Mouse (Mus musculus) limb, embryonic 14.5 days (tissue): ENCODE results near the gene Cct8. TPM values are rescaled to one million over a fixed set of nuclear protein-coding genes. Genes with fewer than 3 reads are reported as not detected.

ENCODE experiments used
- ATAC-seq: fragments of 200-750 bp; cut with Nextera tagmentation; 2 replicates; pipeline ENCODE4 v1.8.0; 2017; ENCODE audit warnings: low read depth, moderate number of reproducible peaks, moderate TSS enrichment; ENCODE audit not compliant: low FRiP score
- DNase-seq: peaks from one replicate; pipeline ENCODE4 v3.0.0-alpha.2; 2015; ENCODE audit warnings: low spot score
- H3K27ac ChIP-seq: fragments of 300-500 bp; sonication (generic); replicated peaks from 2 replicates; pipeline ENCODE4 v1.5.1; 2014; ENCODE audit warnings: low read depth, mild to moderate bottlenecking, low read length, moderate library complexity, mixed read lengths
- H3K27me3 ChIP-seq: fragments of 300-500 bp; sonication (generic); 2 replicates; pipeline ENCODE4 v1.6.1; 2014; ENCODE audit warnings: low read length, mixed read lengths; ENCODE audit not compliant: control insufficient read depth, insufficient read depth
- H3K36me3 ChIP-seq: fragments of 300-500 bp; sonication (generic); 2 replicates; pipeline ENCODE4 v1.6.1; 2014; ENCODE audit warnings: mild to moderate bottlenecking, low read length, moderate library complexity, mixed read lengths; ENCODE audit not compliant: control insufficient read depth, insufficient read depth
- H3K4me1 ChIP-seq: fragments of 300-500 bp; sonication (generic); 2 replicates; pipeline ENCODE4 v1.6.1; 2014; ENCODE audit warnings: antibody characterized with exemption, low read length, mixed read lengths; ENCODE audit not compliant: control insufficient read depth, insufficient read depth
- H3K4me2 ChIP-seq: fragments of 300-500 bp; sonication (generic); replicated peaks from 2 replicates; pipeline ENCODE4 v1.6.1; 2014; ENCODE audit warnings: low read depth, mild to moderate bottlenecking, low read length, moderate library complexity; ENCODE audit not compliant: severe bottlenecking
- H3K4me3 ChIP-seq: fragments of 300-500 bp; sonication (generic); replicated peaks from 2 replicates; pipeline ENCODE4 v1.5.1; 2014; ENCODE audit warnings: low read length
- H3K9ac ChIP-seq: fragments of 300-500 bp; sonication (generic); 2 replicates; pipeline ENCODE4 v1.6.1; 2014; ENCODE audit warnings: mild to moderate bottlenecking, low read depth, low read length, moderate library complexity; ENCODE audit not compliant: severe bottlenecking
- H3K9me3 ChIP-seq: fragments of 300-500 bp; sonication (generic); 2 replicates; pipeline ENCODE4 v1.6.1; 2016; ENCODE audit warnings: low read length; ENCODE audit not compliant: control insufficient read depth
- POLR2A ChIP-seq: fragments of 200-500 bp; IDR thresholded peaks from 2 replicates; pipeline ENCODE4 v1.8.0; 2012; ENCODE audit warnings: inconsistent platforms, mild to moderate bottlenecking, moderate library complexity, borderline replicate concordance; ENCODE audit not compliant: insufficient read depth, insufficient read length; ENCODE audit errors: extremely low read depth
- WGBS: fragments of 180-500 bp; shearing (Covaris S2); extraction: QIAGEN DNeasy Blood & Tissue Kit; methylation state at CpG from one replicate; pipeline ENCODE4 v1.1.7; 2014; 5-methylcytosine and 5-hydroxymethylcytosine counted together
- polyA plus RNA-seq, 2 experiments: library from polyadenylated mRNA; depleted of rRNA in 1 of 2; stranded (reverse) in 1 of 2; unstranded in 1 of 2; fragments of >200 nt; fragmentation: Nextera tagmentation in 1 of 2; extraction: Ambion mirVana in 1 of 2; gene quantifications; 2 replicates each; pipeline versions ENCODE4 v1.2.1 to v1.2.3; 2012 to 2014

The Cct8 gene
- polyA plus RNA-seq, 2 experiments = 190 to 392 TPM

DNA sequence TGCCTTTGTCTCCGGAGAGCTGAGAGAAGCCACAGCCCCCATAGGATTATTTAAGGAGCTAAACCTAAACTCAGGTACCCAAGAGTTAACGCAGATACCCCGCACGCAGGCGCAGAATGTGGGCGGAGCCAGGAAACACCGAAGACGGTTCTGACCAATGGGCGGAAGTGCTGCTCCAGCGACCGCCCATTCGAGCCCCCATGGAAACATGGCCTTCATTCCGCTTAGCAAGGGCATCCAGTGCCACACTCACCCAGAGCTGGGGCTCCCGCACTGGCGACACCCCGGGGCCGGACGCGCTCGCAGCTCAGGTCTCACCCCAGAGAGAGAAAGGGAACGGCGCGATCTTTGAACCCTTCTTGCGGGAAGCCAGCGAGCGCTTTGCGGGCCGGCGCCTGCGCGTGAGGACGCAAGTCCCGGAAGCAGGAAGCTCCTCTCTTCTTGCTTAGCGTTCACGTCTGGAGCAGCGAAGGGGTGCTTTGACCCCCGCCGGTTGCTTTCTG, 55.4 kb downstream of the Cct8 start, which contains the start of gene Rwdd2b:
TSS of gene Rwdd2b (minus strand) at position 390 of the 503 bp plus-strand sequence.
- Histone ChIP-seq H3K27me3 (no peaks in the 10 kb centered on the region), H3K4me2 (peak within 1 kb of the TSS; percentile 60), H3K27ac (peak within 1 kb of the TSS; percentile 81), H3K4me1 (0 out of 2 replicates have a peak, but pooled peaks cover 10% of the 10 kb centered on the region), H3K9ac (peak within 1 kb of the TSS; percentile 83), H3K4me3 (peak within 1 kb of the TSS; percentile 78), H3K9me3 (no peaks in the 10 kb centered on the region), H3K36me3 (peaks cover 5% of the 10 kb centered on the region; the same call in 1 of the 2 replicates)
- DNase-seq (peak; percentile 95), ATAC-seq (peak; percentile 97)
- no peak; the same call in 1 of the 2 replicates for TF ChIP-seq POLR2A
- under 1% methylated on average over 38 of the region's 38 CpGs for WGBS

DNA sequence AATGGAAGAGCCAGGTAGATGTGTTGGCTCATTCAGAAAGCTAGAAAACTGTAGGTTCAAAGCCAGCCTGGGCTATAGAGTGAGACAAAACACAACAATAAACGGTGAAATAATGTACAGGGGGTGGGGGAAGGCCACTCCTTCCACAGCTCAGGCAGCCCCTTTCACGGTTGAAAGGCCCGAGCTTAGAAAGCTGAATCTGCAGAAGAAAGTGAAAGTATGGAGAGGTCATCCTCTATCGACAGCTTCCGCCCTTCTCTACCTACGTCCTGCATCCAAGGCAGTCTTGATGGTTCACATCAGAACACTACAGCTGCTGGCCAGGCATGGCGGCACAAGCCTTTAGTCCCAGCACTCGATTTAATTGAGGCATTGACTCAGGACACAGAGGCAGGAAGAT, 57.0 kb downstream of the Cct8 start:
- no peaks in the 10 kb centered on the region for H3K9me3 ChIP-seq
- no peak overlapping the region for H3K4me3 ChIP-seq
- ATAC-seq = no peak
- 0 out of 2 replicates have a peak, but pooled peaks cover 10% of the 10 kb centered on the region for H3K4me1 ChIP-seq
- peaks cover 5% of the 10 kb centered on the region; the same call in 1 of the 2 replicates for H3K36me3 ChIP-seq
- H3K27me3 ChIP-seq = no peaks in the 10 kb centered on the region
- H3K4me2 ChIP-seq = no peak overlapping the region
- H3K27ac ChIP-seq = no peak overlapping the region
- 88% methylated on average over 8 of the region's 8 CpGs for WGBS
- no peak for TF ChIP-seq POLR2A
- no peak overlapping the region for H3K9ac ChIP-seq
- no peak for DNase-seq

DNA sequence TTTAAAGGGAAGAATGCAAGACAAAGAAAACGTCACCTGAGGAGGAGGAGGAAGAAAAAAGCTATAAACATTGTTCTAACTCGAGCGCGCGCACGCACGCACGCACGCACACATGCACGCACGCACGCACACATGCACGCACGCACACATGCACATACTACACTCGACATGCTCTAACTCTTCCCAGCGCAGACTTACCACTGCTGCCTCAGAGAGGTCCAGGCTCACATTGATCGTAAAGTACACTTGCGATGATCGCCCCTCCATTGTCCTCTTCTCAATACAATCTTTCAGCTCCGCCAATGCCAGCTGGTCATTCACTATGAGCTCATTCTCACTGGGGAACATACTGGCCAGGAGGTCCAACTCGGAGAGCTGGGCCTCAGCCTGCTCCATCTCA, 58.6 kb downstream of the Cct8 start:
- DNase-seq (no peak), ATAC-seq (no peak)
- no peak for TF ChIP-seq POLR2A
- Histone ChIP-seq H3K4me3 (no peak overlapping the region), H3K4me1 (0 out of 2 replicates have a peak, but pooled peaks cover 10% of the 10 kb centered on the region), H3K9me3 (no peaks in the 10 kb centered on the region), H3K4me2 (no peak overlapping the region), H3K36me3 (peaks cover 5% of the 10 kb centered on the region; the same call in 1 of the 2 replicates), H3K27ac (no peak overlapping the region), H3K9ac (no peak overlapping the region), H3K27me3 (no peaks in the 10 kb centered on the region)
- 96% methylated on average over 21 of the region's 21 CpGs for WGBS

DNA sequence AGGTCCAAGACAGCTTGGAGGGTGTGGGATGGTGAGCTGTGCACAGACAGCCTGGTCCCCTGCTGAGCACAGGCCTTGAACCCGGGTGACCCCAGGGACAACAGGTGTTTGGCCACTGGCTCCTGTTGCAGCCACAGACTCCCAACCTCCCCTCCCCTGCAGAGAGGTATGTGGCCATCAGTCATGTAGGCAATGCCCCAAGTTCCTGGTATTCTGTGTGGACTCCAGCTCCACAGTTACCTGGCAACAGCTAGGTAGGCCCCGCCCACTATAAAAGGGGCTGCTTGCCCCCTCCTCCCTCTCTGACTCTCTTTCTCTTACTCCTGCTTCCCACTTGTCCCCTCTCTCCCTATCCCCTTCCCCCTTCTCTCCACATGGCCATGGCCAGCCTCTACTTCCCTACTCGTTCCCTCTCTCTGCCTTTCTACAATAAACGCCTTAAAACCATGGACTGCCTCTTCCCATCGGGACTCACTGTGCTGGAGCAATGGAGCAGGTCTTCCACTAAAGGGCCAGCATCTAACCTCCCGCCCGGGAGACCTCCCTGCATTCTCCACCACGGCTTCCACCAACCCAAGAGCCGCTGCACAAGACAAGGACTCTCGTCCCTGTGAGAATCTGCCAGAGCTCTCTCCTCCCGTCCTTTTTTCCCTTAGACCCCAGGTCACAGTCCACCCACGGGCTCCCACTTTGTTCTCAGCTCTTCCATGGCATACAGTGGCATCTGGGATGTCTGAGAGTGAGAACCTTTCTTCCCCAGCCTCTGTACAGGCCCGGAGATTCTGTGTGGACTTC, 60.1 kb downstream of the Cct8 start:
- TF ChIP-seq POLR2A = no peak
- Histone ChIP-seq H3K36me3 (peaks cover 5% of the 10 kb centered on the region; the same call in 1 of the 2 replicates), H3K27me3 (no peaks in the 10 kb centered on the region), H3K4me1 (0 out of 2 replicates have a peak, but pooled peaks cover 3% of the 10 kb centered on the region), H3K4me2 (no peak overlapping the region), H3K9ac (no peak overlapping the region), H3K4me3 (no peak overlapping the region), H3K27ac (no peak overlapping the region), H3K9me3 (no peaks in the 10 kb centered on the region)
- ATAC-seq = no peak
- 81% methylated on average over 13 of the region's 13 CpGs for WGBS
- DNase-seq = no peak

- no peaks in the 10 kb centered on the region for H3K9me3 ChIP-seq
- no peak overlapping the region for H3K4me2 ChIP-seq
- H3K36me3 ChIP-seq = peaks cover 5% of the 10 kb centered on the region; the same call in 1 of the 2 replicates
- WGBS = 83% methylated on average over 6 of the region's 6 CpGs
- TF ChIP-seq POLR2A = no peak
- H3K27ac ChIP-seq = no peak overlapping the region
- H3K9ac ChIP-seq = no peak overlapping the region
- DNase-seq (no peak), ATAC-seq (no peak)
- no peak overlapping the region for H3K4me3 ChIP-seq
- H3K4me1 ChIP-seq = 0 out of 2 replicates have a peak, but pooled peaks cover 3% of the 10 kb centered on the region
- no peaks in the 10 kb centered on the region for H3K27me3 ChIP-seq
Observed at GRCm38 (mm10) chr16:87434946-87435345, 60.7 kb downstream of the Cct8 start.
